Mouse (Mus musculus) MN1 (cell line): ENCODE results near the gene Chchd3.

Experiments used
- DNase-seq: peaks from one replicate; pipeline ENCODE4 v3.0.0-alpha.2; 2016; ENCODE audit warnings: low spot score

Gene Chchd3

GRCm38 (mm10) chr6:33059735-33060576 is at the start of gene Chchd3:
Gene Chchd3, minus strand, starts transcription at chr6:33060260.
- DNase-seq: peak; percentile 98

GRCm38 (mm10) chr6:33104661-33105060 is 44.6 kb upstream of the Chchd3 start:
- DNase-seq: no peak

GRCm38 (mm10) chr6:33098903-33099302 is 38.8 kb upstream of the Chchd3 start:
- DNase-seq: no peak

- peak; percentile 74 for DNase-seq
Measured at GRCm38 (mm10) chr6:33094671-33095233, 34.7 kb upstream of the Chchd3 start.

- no peak for DNase-seq
Measured at GRCm38 (mm10) chr6:33080186-33080585, 20.1 kb upstream of the Chchd3 start.

GRCm38 (mm10) chr6:33078260-33078936 is 18.3 kb upstream of the Chchd3 start:
- DNase-seq: no peak

GRCm38 (mm10) chr6:33066462-33066861 is 6.4 kb upstream of the Chchd3 start:
- DNase-seq: no peak

GRCm38 (mm10) chr6:33059276-33059675 is 784 bp downstream of the Chchd3 start:
- no peak for DNase-seq

GRCm38 (mm10) chr6:33056392-33056791 is 3.7 kb downstream of the Chchd3 start:
- DNase-seq: no peak

- DNase-seq: no peak
Measured at GRCm38 (mm10) chr6:33055663-33056062, 4.4 kb downstream of the Chchd3 start.

GRCm38 (mm10) chr6:33054946-33055345 is 5.1 kb downstream of the Chchd3 start:
- DNase-seq: no peak

GRCm38 (mm10) chr6:33051642-33052041 is 8.4 kb downstream of the Chchd3 start:
- no peak for DNase-seq

GRCm38 (mm10) chr6:33049705-33050420 is 10.2 kb downstream of the Chchd3 start:
- no peak for DNase-seq

GRCm38 (mm10) chr6:33043480-33043879 is 16.6 kb downstream of the Chchd3 start:
- DNase-seq: no peak

- DNase-seq: no peak
Measured at GRCm38 (mm10) chr6:33042880-33043279, 17.2 kb downstream of the Chchd3 start.

- no peak for DNase-seq
Measured at GRCm38 (mm10) chr6:33041978-33042377, 18.1 kb downstream of the Chchd3 start.

GRCm38 (mm10) chr6:33040360-33041090 is 19.5 kb downstream of the Chchd3 start:
- no peak for DNase-seq

- DNase-seq: no peak
Measured at GRCm38 (mm10) chr6:33032543-33032942, 27.5 kb downstream of the Chchd3 start.

- no peak for DNase-seq
Measured at GRCm38 (mm10) chr6:33031631-33032030, 28.4 kb downstream of the Chchd3 start.

GRCm38 (mm10) chr6:33028296-33028695 is 31.8 kb downstream of the Chchd3 start:
- no peak for DNase-seq

GRCm38 (mm10) chr6:33025041-33025440 is 35.0 kb downstream of the Chchd3 start:
- no peak for DNase-seq

GRCm38 (mm10) chr6:33004607-33005006 is 55.5 kb downstream of the Chchd3 start:
- DNase-seq: peak; percentile 34
